Mouse (Mus musculus) adrenal gland, postnatal 14 days (tissue): ENCODE measurements around the gene Ttc39b. TPM values are rescaled to one million over a fixed set of nuclear protein-coding genes. Genes with fewer than 3 reads are reported as not detected.

Source experiments
- DNase-seq: peaks from one replicate; pipeline ENCODE4 v3.0.0; 2021; ENCODE audit warnings: mixed read lengths
- long read RNA-seq, 2 experiments: library from polyadenylated mRNA; stranded (forward); transcript quantifications; one replicate each; pipeline ENCODE4 v2.0.0; 2021
- total RNA-seq: library from RNA; stranded (reverse); gene quantifications from 2 replicates; pipeline ENCODE4 v1.2.3, GENCODE M21; 2021

Ttc39b gene
- 18.7 and 19.1 TPM in 2 replicates for total RNA-seq
- long read RNA-seq, experiment 1, full-length matches to known transcripts, result 4 of 6 reads
- long read RNA-seq, experiment 1, partial matches to known transcripts, result 0 of 6 reads
- long read RNA-seq, experiment 1, other reads (novel, unspliced or antisense), result 2 of 6 reads
- long read RNA-seq, experiment 2, full-length matches to known transcripts, result 1 of 3 reads
- long read RNA-seq, experiment 2, partial matches to known transcripts, result 0 of 3 reads
- long read RNA-seq, experiment 2, other reads (novel, unspliced or antisense), result 2 of 3 reads

GRCm38 (mm10) chr4:83323910-83324684 lies at the start of gene Ttc39b:
Gene Ttc39b, minus strand, starts transcription at chr4:83324255.
- peak; percentile 100 for DNase-seq

- DNase-seq, result no peak
Measured at GRCm38 (mm10) chr4:83373381-83373780, 49.3 kb upstream of the Ttc39b start.

- DNase-seq, result no peak
Measured at GRCm38 (mm10) chr4:83357738-83358137, 33.7 kb upstream of the Ttc39b start.

GRCm38 (mm10) chr4:83354786-83355185 lies 30.7 kb upstream of the Ttc39b start:
- no peak for DNase-seq

- DNase-seq, result no peak
Measured at GRCm38 (mm10) chr4:83353949-83354348, 29.9 kb upstream of the Ttc39b start.

GRCm38 (mm10) chr4:83353276-83353675 lies 29.2 kb upstream of the Ttc39b start:
- DNase-seq, result no peak

GRCm38 (mm10) chr4:83350719-83351118 lies 26.7 kb upstream of the Ttc39b start:
- DNase-seq, result peak; percentile 62

- no peak for DNase-seq
Measured at GRCm38 (mm10) chr4:83348970-83349369, 24.9 kb upstream of the Ttc39b start.

GRCm38 (mm10) chr4:83343895-83344294 lies 19.8 kb upstream of the Ttc39b start:
- peak; percentile 62 for DNase-seq

GRCm38 (mm10) chr4:83343146-83343823 lies 19.2 kb upstream of the Ttc39b start:
- no peak for DNase-seq

- DNase-seq, result peak; percentile 34
Measured at GRCm38 (mm10) chr4:83342268-83342970, 18.4 kb upstream of the Ttc39b start.

- no peak for DNase-seq
Measured at GRCm38 (mm10) chr4:83339393-83339792, 15.3 kb upstream of the Ttc39b start.

GRCm38 (mm10) chr4:83337717-83338116 lies 13.7 kb upstream of the Ttc39b start:
- DNase-seq, result no peak

- no peak for DNase-seq
Measured at GRCm38 (mm10) chr4:83330369-83330768, 6.3 kb upstream of the Ttc39b start.

- no peak for DNase-seq
Measured at GRCm38 (mm10) chr4:83329615-83330014, 5.6 kb upstream of the Ttc39b start.

- DNase-seq, result no peak
Measured at GRCm38 (mm10) chr4:83328026-83328945, 4.2 kb upstream of the Ttc39b start.

- DNase-seq, result no peak
Measured at GRCm38 (mm10) chr4:83327526-83327925, 3.5 kb upstream of the Ttc39b start.

- peak; percentile 9 for DNase-seq
Measured at GRCm38 (mm10) chr4:83325366-83325765, 1.3 kb upstream of the Ttc39b start.

- DNase-seq, result peak; percentile 87
Measured at GRCm38 (mm10) chr4:83323201-83323903, 703 bp downstream of the Ttc39b start.

GRCm38 (mm10) chr4:83319736-83320135 lies 4.3 kb downstream of the Ttc39b start:
- no peak for DNase-seq

- no peak for DNase-seq
Measured at GRCm38 (mm10) chr4:83318758-83319157, 5.3 kb downstream of the Ttc39b start.
